Mouse (Mus musculus): ENCODE measurements around the gene Lin7a. TPM values are rescaled to one million over a fixed set of nuclear protein-coding genes. Genes with fewer than 3 reads are reported as not detected.

Gene Lin7a
- polyA plus RNA-seq (2014; fragmentation: Illumina TruSeq; extraction: RNeasy Lipid Tissue Mini Kit (QIAGEN cat#74804); ENCODE audit: insufficient read depth, low read depth, low replicate concordance) = not detected

DNA sequence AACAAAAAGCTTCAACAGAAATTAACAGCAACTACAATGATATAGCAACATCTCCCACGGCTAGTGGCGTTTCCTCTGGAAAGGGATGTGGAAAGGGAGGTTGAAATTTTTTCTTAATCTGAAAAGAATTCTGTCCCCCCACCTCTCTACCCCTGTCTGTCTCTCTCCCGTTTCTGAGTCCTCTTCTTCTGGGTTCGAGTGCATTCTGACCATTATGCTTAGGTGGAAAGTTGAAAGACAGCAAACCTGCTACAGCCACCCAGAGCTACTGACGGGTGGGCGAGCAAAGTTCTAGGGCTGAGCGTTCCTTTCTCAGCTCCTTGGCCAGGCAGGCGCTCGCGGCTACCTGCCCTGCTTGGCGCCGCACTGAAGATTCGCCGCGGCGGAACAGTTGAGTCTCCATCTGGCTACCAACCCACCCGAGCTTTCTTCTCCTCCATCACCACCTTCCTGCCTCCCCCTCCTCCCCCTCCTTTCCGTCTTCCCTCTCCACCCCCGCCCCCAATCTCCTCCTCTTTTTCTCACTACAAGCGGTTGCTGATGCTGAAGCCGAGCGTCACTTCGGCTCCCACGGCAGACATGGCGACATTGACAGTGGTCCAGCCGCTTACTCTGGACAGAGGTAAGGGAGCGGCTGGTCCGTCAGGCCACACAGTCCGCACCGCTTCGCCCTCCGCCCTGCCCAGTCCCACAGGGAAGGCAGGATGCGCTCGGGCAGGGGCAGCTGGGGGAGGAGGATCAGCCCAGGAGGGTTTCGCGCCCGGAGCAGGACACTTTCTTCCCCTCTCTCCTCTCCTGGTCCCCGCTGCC lies at the start of gene Lin7a:
Gene Lin7a, plus strand, starts transcription at position 366 of the 810 bp plus-strand sequence.

Other genes with a start within 250 kb of the Lin7a start
- 3.5 TPM for gene Acss3, start 148.0 kb upstream of the Lin7a start, polyA plus RNA-seq (2014; fragmentation: Illumina TruSeq; extraction: RNeasy Lipid Tissue Mini Kit (QIAGEN cat#74804); ENCODE audit: insufficient read depth, low read depth, low replicate concordance)
- gene Myf5, start 214.4 kb downstream of the Lin7a start, polyA plus RNA-seq (2014; fragmentation: Illumina TruSeq; extraction: RNeasy Lipid Tissue Mini Kit (QIAGEN cat#74804); ENCODE audit: insufficient read depth, low read depth, low replicate concordance) = not detected
- gene Myf6, start 223.1 kb downstream of the Lin7a start, polyA plus RNA-seq (2014; fragmentation: Illumina TruSeq; extraction: RNeasy Lipid Tissue Mini Kit (QIAGEN cat#74804); ENCODE audit: insufficient read depth, low read depth, low replicate concordance) = not detected